Mouse (Mus musculus) heart, postnatal 0 days (tissue): ENCODE results near the gene Gm20479.

ENCODE experiments used
- CTCF ChIP-seq: IDR thresholded peaks from 2 replicates; pipeline ENCODE4 v1.5.1; 2016; ENCODE audit warnings: antibody characterized with exemption, control low read depth, low read depth
- EP300 ChIP-seq: IDR thresholded peaks from 2 replicates; pipeline ENCODE4 v1.6.1; 2016; ENCODE audit warnings: antibody characterized with exemption, low read depth

GRCm38 (mm10) chr7:27391416-27391815 is 34.2 kb upstream of the Gm20479 start:
- TF ChIP-seq EP300 (no peak), CTCF (no peak)
